ENCODE assay signal across 22 mouse cellular contexts in genomic region chr11:111945806-111946205, GRCm38 (mm10).
DNase-seq lines count a peak whose midpoint lies in the region; ATAC-seq and TF ChIP-seq lines count a peak whose summit lies in the region.
"Had no signal": no experiment of that assay in that cellular context is flagged by ENCODE, and none has a peak within 500 bp of the region (broad histone marks: within the 10 kb centered on the region; RNA-seq: fewer than 3 reads in every experiment).

No protein-coding gene starts in this region.

- TF ChIP-seq EP300 in liver, postnatal 0 days (IDR thresholded peaks at IDR 0.05; ENCODE audit: low read depth): no peak

- TF ChIP-seq CTCF in kidney, adult 2 months (conservative IDR thresholded peaks at IDR 0.05; ENCODE audit: insufficient read depth, insufficient read length, low read depth, low read length): no peak
- TF ChIP-seq CTCF in liver, adult 2 months (IDR thresholded peaks at IDR 0.05; ENCODE audit: low read depth, low read length): no peak
- no peak for TF ChIP-seq CTCF in liver, postnatal 0 days (IDR thresholded peaks at IDR 0.05; ENCODE audit: low read depth)

- no peaks in the 10 kb centered on the region for H3K9me3 ChIP-seq in liver, postnatal 0 days (ENCODE audit: low read length)
- H3K9me3 ChIP-seq in embryonic facial prominence, embryonic 10.5 days: no peaks in the 10 kb centered on the region
- H3K9me3 ChIP-seq in forebrain, embryonic 11.5 days (ENCODE audit: control insufficient read depth, low read length): no peaks in the 10 kb centered on the region
- H3K9me3 ChIP-seq: embryonic facial prominence, embryonic 12.5 days; forebrain, embryonic 12.5 days; heart, embryonic 15.5 days had no signal

- no peak overlapping the region for H3K4me2 ChIP-seq in liver, postnatal 0 days (ENCODE audit: low read depth, low read length)
- H3K4me2 ChIP-seq in forebrain, embryonic 11.5 days (ENCODE audit: low read depth, low read length, severe bottlenecking): no peak overlapping the region
- H3K4me2 ChIP-seq: embryonic facial prominence, embryonic 12.5 days; forebrain, embryonic 12.5 days; heart, embryonic 11.5 days; heart, embryonic 15.5 days; hindbrain, embryonic 14.5 days had no signal

- no peaks in the 10 kb centered on the region for H3K27me3 ChIP-seq in kidney, adult 2 months (replicated peaks; ENCODE audit: control insufficient read depth, insufficient read depth, low read length)
- no peaks in the 10 kb centered on the region for H3K27me3 ChIP-seq in liver, adult 2 months (ENCODE audit: control insufficient read depth, insufficient read depth, low read length)
- no peaks in the 10 kb centered on the region for H3K27me3 ChIP-seq in liver, postnatal 0 days (ENCODE audit: insufficient read depth, low read length)
- H3K27me3 ChIP-seq in embryonic facial prominence, embryonic 10.5 days (replicated peaks; ENCODE audit: low read depth, poor library complexity, severe bottlenecking): no peaks in the 10 kb centered on the region
- H3K27me3 ChIP-seq in forebrain, embryonic 11.5 days (ENCODE audit: control insufficient read depth, insufficient read depth, low read length): no peaks in the 10 kb centered on the region
- H3K27me3 ChIP-seq: CH12.LX; embryonic facial prominence, embryonic 12.5 days; forebrain, embryonic 12.5 days; heart, embryonic 15.5 days; Patski had no signal

- no peaks in the 10 kb centered on the region for H3K36me3 ChIP-seq in kidney, adult 2 months (ENCODE audit: control insufficient read depth, insufficient read depth, low read length)
- H3K36me3 ChIP-seq in liver, adult 2 months (ENCODE audit: control insufficient read depth, insufficient read depth, low read length): no peaks in the 10 kb centered on the region
- no peaks in the 10 kb centered on the region for H3K36me3 ChIP-seq in liver, postnatal 0 days (replicated peaks; ENCODE audit: insufficient read depth, low read length)
- no peaks in the 10 kb centered on the region for H3K36me3 ChIP-seq in embryonic facial prominence, embryonic 10.5 days (replicated peaks)
- no peaks in the 10 kb centered on the region for H3K36me3 ChIP-seq in forebrain, embryonic 11.5 days (ENCODE audit: control insufficient read depth, insufficient read depth, low read length)
- H3K36me3 ChIP-seq: embryonic facial prominence, embryonic 12.5 days; forebrain, embryonic 12.5 days; heart, embryonic 15.5 days had no signal

- TF ChIP-seq POLR2A in kidney, adult 2 months (IDR thresholded peaks at IDR 0.05; ENCODE audit: low read depth, low read length): no peak
- TF ChIP-seq POLR2A in liver, adult 2 months (IDR thresholded peaks at IDR 0.05; ENCODE audit: extremely low read depth, insufficient read depth, low read length): no peak

- no peak overlapping the region for H3K27ac ChIP-seq in kidney, adult 2 months (ENCODE audit: insufficient read depth, low read depth, low read length)
- H3K27ac ChIP-seq in liver, adult 2 months (replicated peaks; ENCODE audit: insufficient read depth, low read depth, low read length): peak overlapping the region; percentile 28; the same call in 1 of the 2 replicates
- H3K27ac ChIP-seq in liver, postnatal 0 days (ENCODE audit: low read depth): no peak overlapping the region
- H3K27ac ChIP-seq in embryonic facial prominence, embryonic 10.5 days (replicated peaks): peak overlapping the region; percentile 37; the same call in 1 of the 2 replicates
- no peak overlapping the region for H3K27ac ChIP-seq in forebrain, embryonic 11.5 days (ENCODE audit: low read depth, low read length)
- H3K27ac ChIP-seq: embryonic facial prominence, embryonic 12.5 days; forebrain, embryonic 12.5 days; heart, adult 2 months; heart, embryonic 15.5 days; hindbrain, embryonic 14.5 days had no signal

- H3K79me2 ChIP-seq in liver, adult 2 months (ENCODE audit: control insufficient read depth, insufficient read depth, low read length): no peaks in the 10 kb centered on the region

- peak; percentile 17 for DNase-seq in kidney, adult 2 months
- DNase-seq in kidney, postnatal 14 days: no peak
- DNase-seq in liver, adult 2 months (ENCODE audit: extremely low read depth, low read depth, low spot score): peak; percentile 72
- DNase-seq in liver, postnatal 0 days: no peak
- no peak for DNase-seq in embryonic facial prominence, embryonic 10.5 days (ENCODE audit: low spot score)
- DNase-seq in T-cell, adult 2 months (ENCODE audit: low spot score): no peak
- no peak for DNase-seq in forebrain, embryonic 11.5 days (ENCODE audit: low spot score)
- DNase-seq: adrenal gland, adult 2 months; adrenal gland, postnatal 25 days; cerebellum, adult 8-10 months; cerebellum, postnatal 14 days; gastrocnemius, postnatal 10 days; heart, adult 2 months; heart, postnatal 14 days had no signal

- peaks cover 8% of the 10 kb centered on the region for H3K4me1 ChIP-seq in kidney, adult 2 months (ENCODE audit: control insufficient read depth, insufficient read depth, low read length)
- H3K4me1 ChIP-seq in liver, adult 2 months (ENCODE audit: control insufficient read depth, insufficient read depth, low read length): peaks cover 4% of the 10 kb centered on the region
- no peaks in the 10 kb centered on the region for H3K4me1 ChIP-seq in liver, postnatal 0 days (ENCODE audit: insufficient read depth)
- H3K4me1 ChIP-seq in embryonic facial prominence, embryonic 10.5 days: peaks cover 29% of the 10 kb centered on the region
- no peaks in the 10 kb centered on the region for H3K4me1 ChIP-seq in forebrain, embryonic 11.5 days (replicated peaks; ENCODE audit: control insufficient read depth, insufficient read depth, low read length)
- H3K4me1 ChIP-seq: forebrain, embryonic 12.5 days; heart, embryonic 15.5 days had no signal

- H3K9ac ChIP-seq in liver, adult 2 months (ENCODE audit: low read depth, low read length): no peak overlapping the region
- H3K9ac ChIP-seq in liver, postnatal 0 days (replicated peaks): no peak overlapping the region
- H3K9ac ChIP-seq in forebrain, embryonic 11.5 days (ENCODE audit: low read length): no peak overlapping the region
- H3K9ac ChIP-seq: embryonic facial prominence, embryonic 12.5 days; forebrain, embryonic 12.5 days; heart, embryonic 15.5 days; hindbrain, embryonic 14.5 days had no signal

- no peak overlapping the region for H3K4me3 ChIP-seq in kidney, adult 2 months (ENCODE audit: insufficient read depth, low read depth, low read length)
- H3K4me3 ChIP-seq in liver, adult 2 months (ENCODE audit: insufficient read depth, low read depth, low read length): no peak overlapping the region
- H3K4me3 ChIP-seq in liver, postnatal 0 days (ENCODE audit: low read depth, low read length): no peak overlapping the region
- no peak overlapping the region for H3K4me3 ChIP-seq in embryonic facial prominence, embryonic 10.5 days
- no peak overlapping the region for H3K4me3 ChIP-seq in forebrain, embryonic 11.5 days (ENCODE audit: low read depth, low read length)
- H3K4me3 ChIP-seq: embryonic facial prominence, embryonic 12.5 days; forebrain, embryonic 12.5 days; heart, adult 2 months; heart, embryonic 15.5 days had no signal

- ATAC-seq in liver, postnatal 0 days: no peak
- no peak for ATAC-seq in forebrain, embryonic 11.5 days (replicated peaks; ENCODE audit: low FRiP score)
- ATAC-seq: forebrain, embryonic 16.5 days; Patski had no signal

Comparison
In these comparisons a context has a peak if more than half of its experiments do, and no peak if none do; other contexts are left out.
1. DNase-seq: peak in kidney, adult 2 months (single experiment) and liver, adult 2 months (single experiment); none in kidney, postnatal 14 days (single experiment), liver, postnatal 0 days (single experiment), embryonic facial prominence, embryonic 10.5 days (single experiment), T-cell, adult 2 months (single experiment) and forebrain, embryonic 11.5 days (single experiment).
2. H3K27ac ChIP-seq: peak in liver, adult 2 months (single experiment) and embryonic facial prominence, embryonic 10.5 days (single experiment); none in kidney, adult 2 months (single experiment), liver, postnatal 0 days (single experiment) and forebrain, embryonic 11.5 days (single experiment).